Mouse (Mus musculus) kidney, embryonic 15.5 days (tissue): ENCODE data around the gene Gm10720. TPM values are rescaled to one million over a fixed set of nuclear protein-coding genes. Genes with fewer than 3 reads are reported as not detected.
"Not testable (repeated sequence)": the region's sequence is repeated elsewhere in the genome, so short reads cannot be mapped to it uniquely, and the experiment has no call there.

Source experiments
- ATAC-seq: fragments of 200-750 bp; cut with Nextera tagmentation; replicated peaks from 2 replicates; pipeline ENCODE4 v1.8.0; 2017; ENCODE audit warnings: moderate TSS enrichment; ENCODE audit not compliant: low FRiP score
- H3K27ac ChIP-seq: fragments of 300-500 bp; sonication (generic); 2 replicates; pipeline ENCODE4 v1.5.1; 2015; ENCODE audit warnings: mild to moderate bottlenecking, inconsistent platforms
- H3K27me3 ChIP-seq: fragments of 300-500 bp; sonication (generic); 2 replicates; pipeline ENCODE4 v1.6.1; 2015; ENCODE audit warnings: inconsistent platforms
- H3K36me3 ChIP-seq: fragments of 300-500 bp; sonication (generic); 2 replicates; pipeline ENCODE4 v1.6.1; 2015; ENCODE audit warnings: inconsistent platforms
- H3K4me1 ChIP-seq: fragments of 300-500 bp; sonication (generic); 2 replicates; pipeline ENCODE4 v1.6.1; 2015; ENCODE audit warnings: inconsistent platforms
- H3K4me2 ChIP-seq: fragments of 300-500 bp; sonication (generic); 2 replicates; pipeline ENCODE4 v1.6.1; 2015; ENCODE audit warnings: moderate library complexity, mild to moderate bottlenecking, inconsistent platforms
- H3K4me3 ChIP-seq: fragments of 300-500 bp; sonication (generic); replicated peaks from 2 replicates; pipeline ENCODE4 v1.5.1; 2015; ENCODE audit warnings: mild to moderate bottlenecking, inconsistent platforms
- H3K9ac ChIP-seq: fragments of 300-500 bp; sonication (generic); 2 replicates; pipeline ENCODE4 v1.6.1; 2015; ENCODE audit warnings: mild to moderate bottlenecking, inconsistent platforms
- H3K9me3 ChIP-seq: fragments of 300-500 bp; sonication (generic); replicated peaks from 2 replicates; pipeline ENCODE4 v1.6.1; 2016; ENCODE audit warnings: inconsistent platforms
- WGBS: fragments of 180-500 bp; shearing (Covaris S2); methylation state at CpG from one replicate; pipeline ENCODE4 v1.1.7; 2015; ENCODE audit warnings: mixed read lengths; 5-methylcytosine and 5-hydroxymethylcytosine counted together
- microRNA-seq: library from miRNA; unstranded; fragments of <30 nt; microRNA quantifications from one replicate; pipeline ENCODE4, GENCODE M21; 2016
- polyA plus RNA-seq: library from polyadenylated mRNA; unstranded; fragments of >200 nt; fragmentation: Nextera tagmentation; extraction: Ambion mirVana; gene quantifications from 2 replicates; pipeline ENCODE4 v1.2.1, GENCODE M21; 2015

The Gm10720 gene
- polyA plus RNA-seq, 1 experiment from 2014 or later, result not detected

DNA sequence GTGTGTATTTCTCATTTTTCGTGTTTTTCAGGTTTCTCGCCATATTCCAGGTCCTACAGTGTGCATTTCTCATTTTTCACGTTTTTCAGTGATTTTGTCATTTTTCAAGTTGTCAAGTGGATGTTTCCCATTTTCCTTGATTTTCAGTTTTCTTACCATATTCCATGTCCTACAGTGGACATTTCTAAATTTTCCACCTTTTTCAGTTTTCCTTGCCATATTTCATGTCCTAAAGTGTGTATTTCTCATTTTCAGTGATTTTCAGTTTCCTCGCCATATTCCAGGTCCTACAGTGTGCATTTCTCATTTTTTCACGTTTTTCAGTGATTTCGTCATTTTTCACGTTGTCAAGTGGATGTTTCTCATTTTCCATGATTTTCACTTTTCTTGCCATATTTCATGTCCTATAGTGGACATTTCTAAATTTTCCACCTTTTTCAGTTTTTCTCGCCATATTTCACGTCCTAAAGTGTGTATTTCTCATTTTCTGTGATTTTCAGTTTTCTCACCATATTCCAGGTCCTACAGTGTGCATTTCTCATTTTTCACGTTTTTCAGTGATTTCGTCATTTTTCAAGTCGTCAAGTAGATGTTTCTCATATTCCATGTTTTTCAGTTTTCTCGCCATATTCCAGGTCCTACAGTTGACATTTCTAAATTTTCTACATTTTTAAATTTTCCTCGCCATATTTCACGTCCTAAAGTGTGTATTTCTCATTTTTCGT lies 14.0 kb downstream of the Gm10720 start:
- H3K4me2 ChIP-seq, H3K4me3 ChIP-seq, H3K4me1 ChIP-seq, H3K9ac ChIP-seq, H3K27me3 ChIP-seq, ATAC-seq, H3K9me3 ChIP-seq, H3K36me3 ChIP-seq, H3K27ac ChIP-seq: not testable (repeated sequence)
- WGBS, result 65% methylated on average over 13 of the region's 16 CpGs

GRCm38 (mm10) chr9:3030677-3031318 lies 15.3 kb downstream of the Gm10720 start:
- 77% methylated on average over 4 of the region's 10 CpGs for WGBS

DNA sequence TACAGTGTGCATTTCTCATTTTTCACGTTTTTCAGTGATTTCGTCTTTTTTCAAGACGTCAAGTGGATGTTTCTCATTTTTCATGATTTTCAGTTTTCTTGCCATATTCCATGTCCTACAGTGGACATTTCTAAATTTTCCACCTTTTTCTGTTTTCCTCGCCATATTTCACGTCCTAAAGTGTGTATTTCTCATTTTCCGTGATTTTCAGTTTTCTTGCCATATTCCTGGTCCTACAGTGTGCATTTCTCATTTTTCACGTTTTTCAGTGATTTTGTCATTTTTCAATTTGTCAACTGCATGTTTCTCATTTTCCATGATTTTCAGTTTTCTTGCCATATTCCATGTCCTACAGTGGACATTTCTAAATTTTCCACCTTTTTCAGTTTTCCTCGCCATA lies 18.8 kb downstream of the Gm10720 start, which contains the start of gene Gm17535:
Gene Gm17535, plus strand, starts transcription at position 301 of the 400 bp plus-strand sequence.
- H3K4me1 ChIP-seq, H3K9me3 ChIP-seq, H3K27me3 ChIP-seq, H3K27ac ChIP-seq, H3K4me3 ChIP-seq, H3K9ac ChIP-seq, H3K36me3 ChIP-seq, H3K4me2 ChIP-seq, ATAC-seq: not testable (repeated sequence)
- 57% methylated on average over 2 of the region's 8 CpGs for WGBS

More at GRCm38 (mm10) chr9:3030677-3031318, 15.3 kb downstream of the Gm10720 start:
- not testable (repeated sequence) for H3K4me1 ChIP-seq, H3K27me3 ChIP-seq, H3K9ac ChIP-seq, H3K36me3 ChIP-seq, H3K27ac ChIP-seq, ATAC-seq, H3K9me3 ChIP-seq, H3K4me3 ChIP-seq, H3K4me2 ChIP-seq

GRCm38 (mm10) chr9:3036577-3036976 lies 21.1 kb downstream of the Gm10720 start, which contains the start of gene Gm10715:
TSS of gene Gm10715 (plus strand) at chr9:3036877.
- H3K27ac ChIP-seq, H3K9me3 ChIP-seq, H3K4me1 ChIP-seq, H3K9ac ChIP-seq, ATAC-seq, H3K36me3 ChIP-seq, H3K27me3 ChIP-seq, H3K4me3 ChIP-seq, H3K4me2 ChIP-seq: not testable (repeated sequence)
- 75% methylated on average over 8 of the region's 8 CpGs for WGBS

DNA sequence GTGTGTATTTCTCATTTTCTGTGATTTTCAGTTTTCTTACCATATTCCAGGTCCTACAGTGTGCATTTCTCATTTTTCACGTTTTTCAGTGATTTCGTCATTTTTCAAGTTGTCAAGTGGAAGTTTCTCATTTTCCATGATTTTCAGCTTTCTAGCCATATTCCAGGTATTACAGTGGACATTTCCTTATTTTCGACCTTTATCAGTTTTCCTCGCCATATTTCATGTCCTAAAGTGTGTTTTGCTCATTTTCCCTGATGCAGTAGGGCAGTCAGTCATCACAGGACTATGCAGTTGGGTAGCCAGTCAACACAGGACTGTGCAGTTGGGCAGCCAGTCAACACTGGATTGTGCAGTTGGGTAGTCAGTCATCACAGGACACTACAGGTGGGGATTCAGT lies 22.7 kb downstream of the Gm10720 start:
- H3K4me3 ChIP-seq, H3K27me3 ChIP-seq, ATAC-seq, H3K9ac ChIP-seq, H3K4me1 ChIP-seq, H3K4me2 ChIP-seq, H3K9me3 ChIP-seq, H3K27ac ChIP-seq, H3K36me3 ChIP-seq: not testable (repeated sequence)
- WGBS, result 62% methylated on average over 4 of the region's 4 CpGs

Small RNAs within 50 kb of the gene (microRNA-seq; reads per million reads assigned to microRNA genes)
- not detected for gene Mir101c

Other genes starting within 250 kb of the Gm10720 start
- not detected in 2 replicates for gene Gm10722, start 14.7 kb upstream of the Gm10720 start, polyA plus RNA-seq
- not detected in 2 replicates for gene Gm11168, start 12.3 kb upstream of the Gm10720 start, polyA plus RNA-seq
- gene Gm10721, start 2.5 kb upstream of the Gm10720 start, polyA plus RNA-seq, result 0.29 TPM in 1 of 2 replicates, not detected in the other
- gene Gm10719, start 1.8 kb downstream of the Gm10720 start, polyA plus RNA-seq, result not detected in 2 replicates
- 0.55 TPM in 1 of 2 replicates, not detected in the other for gene Gm10718, start 7.9 kb downstream of the Gm10720 start, polyA plus RNA-seq
- gene Gm10717, start 9.8 kb downstream of the Gm10720 start, polyA plus RNA-seq, result 0.58 TPM in 1 of 2 replicates, not detected in the other
- gene Gm17535, start 18.9 kb downstream of the Gm10720 start, polyA plus RNA-seq, result not detected in 2 replicates
- gene Gm10715, start 21.2 kb downstream of the Gm10720 start, polyA plus RNA-seq, result not detected in 2 replicates